Mouse (Mus musculus): Measurements from ENCODE around the gene Gm10352.
"Not testable (repeated sequence)": the region's sequence is repeated elsewhere in the genome, so short reads cannot be mapped to it uniquely, and the experiment has no call there.

The Gm10352 gene

DNA sequence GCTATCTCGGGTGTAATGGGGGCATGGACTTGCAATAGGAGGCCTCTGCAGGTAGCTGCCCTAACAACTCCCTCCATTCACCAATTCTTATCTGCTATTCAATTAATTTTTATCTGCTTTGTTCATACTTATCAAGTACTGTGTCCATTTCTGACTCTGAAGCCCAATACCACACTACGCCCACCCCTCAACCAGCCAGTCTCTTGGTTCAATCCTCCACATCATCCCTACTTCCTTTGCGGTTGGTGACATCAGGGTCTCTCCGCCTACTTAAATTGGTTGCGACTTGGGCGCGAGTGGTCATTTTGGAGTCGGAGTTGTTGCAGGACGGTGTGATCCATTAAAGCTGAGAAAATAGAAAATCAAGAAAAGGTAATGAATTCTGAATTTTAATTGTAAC is at the start of gene Gm10352:
Gene Gm10352 (plus strand): TSS at position 301 of the 400 bp plus-strand sequence.
- DNase-seq = not testable (repeated sequence)

DNA sequence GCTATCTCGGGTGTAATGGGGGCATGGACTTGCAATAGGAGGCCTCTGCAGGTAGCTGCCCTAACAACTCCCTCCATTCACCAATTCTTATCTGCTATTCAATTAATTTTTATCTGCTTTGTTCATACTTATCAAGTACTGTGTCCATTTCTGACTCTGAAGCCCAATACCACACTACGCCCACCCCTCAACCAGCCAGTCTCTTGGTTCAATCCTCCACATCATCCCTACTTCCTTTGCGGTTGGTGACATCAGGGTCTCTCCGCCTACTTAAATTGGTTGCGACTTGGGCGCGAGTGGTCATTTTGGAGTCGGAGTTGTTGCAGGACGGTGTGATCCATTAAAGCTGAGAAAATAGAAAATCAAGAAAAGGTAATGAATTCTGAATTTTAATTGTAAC is 31.5 kb downstream of the Gm10352 start, which contains the start of gene Gm29289:
Gene Gm29289 (plus strand): TSS at position 301 of the 400 bp plus-strand sequence.
- DNase-seq = not testable (repeated sequence)
